Mouse (Mus musculus): ENCODE data around the gene Gm9837. TPM values are rescaled to one million over a fixed set of nuclear protein-coding genes. Genes with fewer than 3 reads are reported as not detected.

Gm9837 gene
- polyA plus RNA-seq, 1 experiment, result not detected

DNA sequence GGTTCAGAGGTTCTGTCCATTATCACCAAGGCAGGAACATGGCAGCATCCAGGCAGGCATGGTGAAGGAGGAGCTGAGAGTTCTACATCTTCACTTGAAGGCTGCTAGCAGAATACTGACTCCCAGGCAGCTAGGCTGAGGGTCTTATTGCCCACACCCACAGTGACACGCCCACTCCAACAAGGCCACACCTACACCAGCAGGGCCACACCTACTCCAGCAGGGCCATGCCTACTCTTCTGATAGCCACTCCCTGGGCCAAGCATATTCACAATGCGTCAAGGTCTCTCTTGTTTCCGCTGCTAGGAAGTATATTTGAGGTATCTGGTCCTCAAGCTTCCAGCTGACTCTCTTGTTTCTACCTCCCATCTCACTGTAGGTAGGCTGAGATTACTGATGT is 11.3 kb downstream of the Gm9837 start:
- Histone ChIP-seq H3K4me3 (ENCODE audit: insufficient read depth, low read length) (no peak overlapping the region), H3K4me1 (ENCODE audit: control insufficient read depth, insufficient read depth, low read length) (peaks cover 2% of the 10 kb centered on the region; the same call in 1 of the 2 replicates), H3K27ac (ENCODE audit: insufficient read depth, low read length) (no peak overlapping the region)
- TF ChIP-seq CTCF (IDR thresholded peaks at IDR 0.05; ENCODE audit: borderline replicate concordance, insufficient read depth, low read length) (no peak), POLR2A (IDR thresholded peaks at IDR 0.05; ENCODE audit: low read depth, low read length) (no peak)

DNA sequence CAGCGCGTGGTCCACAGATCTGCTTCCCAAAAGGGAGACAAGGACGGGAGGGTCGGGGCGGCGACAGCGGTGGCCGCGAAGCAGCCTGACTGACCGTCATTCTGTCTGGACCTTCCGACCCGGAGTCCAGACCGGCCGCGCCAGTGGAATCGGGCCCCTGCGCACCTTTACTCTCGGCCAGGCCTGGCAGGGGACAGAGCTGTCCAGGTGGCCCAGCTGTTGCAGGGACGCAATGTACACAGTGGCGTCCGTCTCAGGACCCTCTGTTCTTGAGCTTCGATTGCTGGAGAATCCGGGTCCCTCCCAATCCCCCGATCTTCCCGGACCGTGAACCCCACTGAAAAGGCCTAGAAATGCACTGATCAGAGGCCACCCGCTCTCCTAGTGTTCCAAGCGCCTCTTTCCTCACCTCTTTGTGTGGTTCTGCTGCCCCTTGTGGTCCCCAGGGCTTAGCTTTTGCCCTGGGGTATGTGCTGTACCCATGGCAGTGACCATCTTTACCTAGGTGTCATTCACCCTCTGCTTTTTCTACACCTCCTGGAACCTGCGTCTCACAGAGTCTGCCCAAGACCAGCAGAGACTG is 12.8 kb downstream of the Gm9837 start:
- Histone ChIP-seq H3K4me1 (ENCODE audit: control insufficient read depth, insufficient read depth, low read length) (peaks cover 2% of the 10 kb centered on the region; the same call in 1 of the 2 replicates), H3K27ac (ENCODE audit: insufficient read depth, low read length) (no peak overlapping the region), H3K4me3 (ENCODE audit: insufficient read depth, low read length) (peak overlapping the region; percentile 40)
- TF ChIP-seq CTCF (IDR thresholded peaks at IDR 0.05; ENCODE audit: borderline replicate concordance, insufficient read depth, low read length) (peak; percentile 29; the same call in 1 of the 2 replicates), POLR2A (IDR thresholded peaks at IDR 0.05; ENCODE audit: low read depth, low read length) (no peak)

DNA sequence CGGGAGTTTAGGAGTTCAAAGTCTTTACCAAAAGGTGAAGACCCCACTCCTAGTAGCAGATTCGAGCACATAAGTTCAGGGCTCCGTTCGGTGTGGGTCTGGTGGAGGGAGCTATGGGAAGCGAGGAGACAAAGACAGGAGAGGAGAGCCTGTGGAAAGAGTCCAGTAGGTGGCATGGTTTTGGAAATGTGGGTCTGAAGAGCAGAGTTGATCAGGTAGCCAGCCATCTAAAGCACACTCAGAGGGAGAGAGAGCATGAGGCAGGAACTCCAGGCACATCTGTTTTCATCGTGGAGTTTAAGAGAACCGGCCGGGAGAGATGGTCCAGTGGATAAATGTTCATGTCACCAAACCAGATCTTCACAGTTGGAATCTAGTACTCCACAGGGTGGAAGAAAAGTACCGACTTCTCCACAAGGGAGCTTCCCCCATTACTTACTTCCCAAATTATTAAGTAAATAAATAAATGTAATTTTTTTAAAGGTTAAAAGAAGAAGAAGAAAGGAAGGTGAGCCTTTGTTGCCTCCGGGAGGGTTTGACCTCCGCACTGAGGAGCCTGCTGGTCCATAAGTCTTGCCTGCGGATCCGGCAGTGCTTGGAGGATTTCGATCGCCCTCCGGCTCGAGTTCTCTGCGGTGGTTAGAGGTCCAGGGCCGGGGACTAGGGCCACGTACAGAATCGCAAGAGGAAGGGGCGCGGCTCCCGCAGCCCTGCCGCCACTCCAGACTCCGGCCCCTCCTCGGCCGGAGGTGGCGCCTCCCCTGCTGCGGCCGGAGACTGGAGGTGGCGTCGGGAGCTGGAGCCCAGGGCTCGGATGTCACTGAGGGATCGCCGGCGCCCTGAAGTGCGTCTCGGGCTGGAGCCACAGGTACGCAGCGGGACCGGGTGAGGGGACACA is 13.6 kb downstream of the Gm9837 start, which contains the start of the genes Gm10447 and Shroom1:
Gene Gm10447, minus strand, starts transcription at position 637 of the 898 bp plus-strand sequence.
Gene Shroom1, plus strand, starts transcription at position 732 of the 898 bp plus-strand sequence.
- no peak within 1 kb of the TSS for H3K27ac ChIP-seq (ENCODE audit: insufficient read depth, low read length)
- H3K4me1 ChIP-seq (ENCODE audit: control insufficient read depth, insufficient read depth, low read length), result peaks cover 2% of the 10 kb centered on the region; the same call in 1 of the 2 replicates

DNA sequence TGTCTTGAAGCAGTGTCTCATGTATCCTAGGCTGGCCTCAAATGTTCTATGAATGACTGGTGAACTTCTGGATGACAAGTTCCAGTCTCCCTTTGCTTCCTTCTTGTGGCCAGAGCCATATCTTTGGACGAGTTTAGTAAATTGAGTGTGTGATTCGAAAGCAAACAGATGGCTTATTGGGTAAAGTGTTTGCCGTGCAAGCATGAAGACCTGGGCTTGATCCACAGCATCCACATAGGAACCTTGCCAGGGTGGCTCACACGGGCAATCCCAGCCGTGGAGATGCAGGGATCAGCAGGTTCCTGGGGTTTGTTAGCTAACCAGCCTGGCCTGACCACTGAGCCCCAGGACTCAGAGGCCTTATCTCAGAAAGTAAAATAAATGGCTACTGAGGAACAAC is 17.2 kb downstream of the Gm9837 start:
- TF ChIP-seq POLR2A (IDR thresholded peaks at IDR 0.05; ENCODE audit: low read depth, low read length) (no peak), CTCF (IDR thresholded peaks at IDR 0.05; ENCODE audit: borderline replicate concordance, insufficient read depth, low read length) (no peak)
- Histone ChIP-seq H3K27ac (ENCODE audit: insufficient read depth, low read length) (no peak overlapping the region), H3K4me1 (ENCODE audit: control insufficient read depth, insufficient read depth, low read length) (no peaks in the 10 kb centered on the region)

More for the DNA sequence above, 13.6 kb downstream of the Gm9837 start, which contains the start of the genes Gm10447 and Shroom1:
- peak within 1 kb of the TSS; percentile 40 for H3K4me3 ChIP-seq (ENCODE audit: insufficient read depth, low read length)
- TF ChIP-seq POLR2A (IDR thresholded peaks at IDR 0.05; ENCODE audit: low read depth, low read length), result peak; percentile 79
- no peak for TF ChIP-seq CTCF (IDR thresholded peaks at IDR 0.05; ENCODE audit: borderline replicate concordance, insufficient read depth, low read length)

DNA sequence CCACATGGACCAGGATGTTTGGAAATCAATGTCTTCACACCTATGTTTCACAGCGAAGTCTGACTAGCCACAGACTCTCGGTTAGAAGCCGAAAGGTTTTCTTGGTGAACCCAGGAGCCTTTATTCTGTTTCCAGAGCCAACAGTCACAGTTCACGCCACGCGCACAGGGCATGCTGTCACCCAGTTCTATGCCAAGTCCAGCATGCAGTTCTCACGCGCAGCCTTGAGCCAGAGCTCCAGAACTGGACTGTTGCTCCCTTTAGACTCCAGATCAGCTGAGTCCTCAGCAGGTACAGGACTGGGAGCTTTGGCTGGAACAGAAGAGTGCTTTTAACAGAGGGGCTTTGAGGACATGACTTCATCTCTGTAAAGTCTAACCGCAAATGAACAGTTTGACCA is 17.9 kb downstream of the Gm9837 start:
- Histone ChIP-seq H3K4me1 (ENCODE audit: control insufficient read depth, insufficient read depth, low read length) (no peaks in the 10 kb centered on the region), H3K4me3 (ENCODE audit: insufficient read depth, low read length) (no peak overlapping the region), H3K27ac (ENCODE audit: insufficient read depth, low read length) (no peak overlapping the region)
- TF ChIP-seq CTCF (IDR thresholded peaks at IDR 0.05; ENCODE audit: borderline replicate concordance, insufficient read depth, low read length), result no peak
- no peak for TF ChIP-seq POLR2A (IDR thresholded peaks at IDR 0.05; ENCODE audit: low read depth, low read length)

More for the DNA sequence above, 17.2 kb downstream of the Gm9837 start:
- H3K4me3 ChIP-seq (ENCODE audit: insufficient read depth, low read length), result no peak overlapping the region

DNA sequence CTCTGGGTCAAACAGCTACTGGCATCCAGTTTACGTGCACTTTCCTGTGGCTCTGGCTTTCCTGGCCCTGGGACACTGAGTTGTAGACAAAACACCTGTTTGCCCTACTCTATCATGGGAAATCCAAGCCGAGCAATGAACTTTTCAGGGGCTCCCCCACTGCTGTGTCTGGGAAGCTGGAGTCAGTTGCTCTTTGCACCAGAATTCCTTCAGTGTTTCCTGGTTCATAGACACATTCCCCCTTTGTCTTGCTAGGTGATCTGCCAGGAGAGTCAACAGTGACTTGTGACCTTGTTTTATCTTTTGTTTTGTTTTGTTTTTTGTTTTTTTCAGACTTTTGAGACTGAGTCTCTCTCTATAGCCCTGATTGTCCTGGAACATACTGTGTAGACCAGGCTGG is 18.9 kb downstream of the Gm9837 start:
- TF ChIP-seq POLR2A (IDR thresholded peaks at IDR 0.05; ENCODE audit: low read depth, low read length) (no peak), CTCF (IDR thresholded peaks at IDR 0.05; ENCODE audit: borderline replicate concordance, insufficient read depth, low read length) (no peak)
- no peaks in the 10 kb centered on the region for H3K4me1 ChIP-seq (ENCODE audit: control insufficient read depth, insufficient read depth, low read length)
- H3K4me3 ChIP-seq (ENCODE audit: insufficient read depth, low read length), result no peak overlapping the region
- H3K27ac ChIP-seq (ENCODE audit: insufficient read depth, low read length), result no peak overlapping the region

DNA sequence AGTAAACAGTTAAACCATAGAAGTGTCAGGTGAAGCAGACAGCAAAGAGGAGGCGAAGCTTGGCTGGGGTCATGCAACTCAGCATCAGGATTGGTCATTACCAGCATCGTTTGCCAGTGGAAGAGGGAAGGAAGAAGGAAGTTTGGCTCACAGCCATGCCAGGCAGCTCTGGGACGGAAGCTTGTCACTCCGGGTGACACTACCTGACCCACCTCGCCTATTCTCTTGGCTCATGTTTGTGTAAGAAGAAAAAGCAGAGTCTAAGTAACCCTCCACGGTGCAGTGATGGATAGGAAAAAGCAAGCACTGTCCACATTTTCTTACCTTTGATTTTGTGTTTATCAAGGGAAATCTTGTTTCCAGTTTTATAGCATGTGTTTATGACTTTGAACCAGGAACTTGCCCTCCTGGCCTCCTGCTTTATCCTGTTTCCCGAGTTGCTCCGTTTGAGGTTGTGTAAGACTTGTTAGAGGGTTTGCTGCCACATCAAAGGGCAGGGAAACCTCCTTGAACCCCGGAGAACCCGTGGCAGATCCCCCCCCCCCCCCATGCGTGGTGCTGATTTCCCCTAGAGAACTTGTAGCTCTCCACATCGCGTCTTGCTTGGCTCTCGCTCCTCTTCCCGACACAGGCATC is 20.1 kb downstream of the Gm9837 start:
- Histone ChIP-seq H3K27ac (ENCODE audit: insufficient read depth, low read length) (no peak overlapping the region), H3K4me3 (ENCODE audit: insufficient read depth, low read length) (no peak overlapping the region), H3K4me1 (ENCODE audit: control insufficient read depth, insufficient read depth, low read length) (no peaks in the 10 kb centered on the region)
- no peak for TF ChIP-seq POLR2A (IDR thresholded peaks at IDR 0.05; ENCODE audit: low read depth, low read length)
- no peak for TF ChIP-seq CTCF (IDR thresholded peaks at IDR 0.05; ENCODE audit: borderline replicate concordance, insufficient read depth, low read length)

DNA sequence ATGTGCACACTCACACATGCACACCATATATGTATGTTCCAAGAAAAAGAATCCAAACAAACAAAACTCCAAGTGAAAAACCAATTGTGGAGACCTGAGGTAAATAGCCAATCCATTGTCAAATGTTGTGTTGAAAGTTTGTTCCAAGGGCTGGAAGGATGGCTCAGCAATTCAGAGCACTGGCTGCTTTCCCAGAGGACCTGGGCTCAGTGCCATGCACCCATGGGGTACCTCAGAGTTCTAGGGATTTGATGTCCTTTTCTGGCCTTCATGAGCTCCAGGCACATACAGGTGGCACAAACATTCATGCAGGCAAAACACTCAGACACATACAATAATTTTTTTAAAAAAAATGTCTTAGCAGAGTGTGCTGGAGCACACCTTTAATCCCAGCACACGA is 21.8 kb downstream of the Gm9837 start:
- H3K4me1 ChIP-seq (ENCODE audit: control insufficient read depth, insufficient read depth, low read length), result no peaks in the 10 kb centered on the region
- no peak overlapping the region for H3K4me3 ChIP-seq (ENCODE audit: insufficient read depth, low read length)
- TF ChIP-seq POLR2A (IDR thresholded peaks at IDR 0.05; ENCODE audit: low read depth, low read length) (no peak), CTCF (IDR thresholded peaks at IDR 0.05; ENCODE audit: borderline replicate concordance, insufficient read depth, low read length) (no peak)
- no peak overlapping the region for H3K27ac ChIP-seq (ENCODE audit: insufficient read depth, low read length)

DNA sequence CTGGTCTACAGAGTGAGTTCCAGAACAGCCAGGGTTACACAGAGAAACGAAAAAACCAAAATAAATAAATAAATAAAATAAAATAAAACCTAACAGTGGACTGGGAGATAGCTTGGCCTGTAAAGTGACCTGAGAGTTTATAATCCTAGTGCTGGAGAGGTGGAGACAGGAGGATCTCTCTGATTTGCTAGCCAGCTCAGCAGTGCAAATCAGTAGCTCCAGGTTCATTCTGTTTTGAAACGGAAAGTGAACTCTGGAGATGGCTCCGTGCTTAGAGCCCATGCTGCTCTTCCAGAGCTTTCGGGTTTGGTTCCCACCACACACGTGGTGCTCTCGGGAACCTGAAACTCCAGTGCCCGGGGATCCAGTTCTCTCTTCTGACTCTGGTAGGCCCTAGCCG is 22.3 kb downstream of the Gm9837 start:
- H3K4me3 ChIP-seq (ENCODE audit: insufficient read depth, low read length), result no peak overlapping the region
- TF ChIP-seq CTCF (IDR thresholded peaks at IDR 0.05; ENCODE audit: borderline replicate concordance, insufficient read depth, low read length) (no peak), POLR2A (IDR thresholded peaks at IDR 0.05; ENCODE audit: low read depth, low read length) (no peak)
- no peak overlapping the region for H3K27ac ChIP-seq (ENCODE audit: insufficient read depth, low read length)
- no peaks in the 10 kb centered on the region for H3K4me1 ChIP-seq (ENCODE audit: control insufficient read depth, insufficient read depth, low read length)
